Mouse (Mus musculus): Measurements from ENCODE around the gene Col15a1.

Col15a1 gene

GRCm38 (mm10) chr4:47207969-47208420 is at the start of gene Col15a1:
Col15a1 (plus strand) TSS chr4:47208161.
- DNase-seq, result no peak

GRCm38 (mm10) chr4:47161103-47161755 is 46.7 kb upstream of the Col15a1 start:
- no peak for DNase-seq

DNA sequence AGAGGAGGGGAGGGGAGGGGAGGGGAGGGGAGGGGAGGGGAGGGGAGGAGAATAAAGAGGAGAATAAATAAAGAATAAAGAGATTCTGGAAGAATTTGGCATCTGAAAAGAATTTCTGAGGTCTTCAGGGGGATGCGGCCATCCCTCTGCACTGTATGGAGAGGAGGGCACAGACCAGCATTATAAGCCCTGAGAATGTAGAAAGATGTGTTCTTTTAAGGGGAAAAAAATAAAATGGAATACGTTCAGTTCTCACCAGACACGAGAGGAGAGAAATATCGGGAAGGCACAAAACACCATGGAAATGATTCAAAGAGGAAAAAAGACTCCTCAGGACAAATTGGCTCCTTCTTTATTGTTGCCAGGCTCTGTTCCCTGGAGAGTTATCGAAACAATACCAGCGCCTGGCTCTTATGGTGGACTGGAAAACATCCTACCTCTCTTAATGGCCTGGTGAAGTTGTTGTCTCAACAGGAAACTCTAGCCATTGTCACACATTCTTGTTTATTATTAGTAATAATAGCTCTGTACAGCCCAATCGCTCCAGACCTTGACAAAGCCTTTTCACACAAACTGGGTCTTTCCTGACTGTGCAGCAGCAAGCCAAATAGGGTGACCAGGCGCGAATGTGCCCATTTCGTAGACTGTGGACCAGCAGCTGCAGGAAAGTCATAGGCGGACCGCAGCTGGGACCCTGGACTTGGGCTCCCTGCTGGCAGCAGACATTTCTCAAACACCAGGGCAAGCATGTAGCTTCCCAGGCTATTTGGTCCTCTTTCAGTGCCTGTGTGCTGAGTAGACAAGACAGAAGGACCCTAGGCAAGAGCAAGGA is 46.0 kb upstream of the Col15a1 start:
- DNase-seq, result no peak

GRCm38 (mm10) chr4:47172314-47172713 is 35.6 kb upstream of the Col15a1 start:
- DNase-seq, result no peak

- DNase-seq, result no peak
Observed at GRCm38 (mm10) chr4:47177101-47177500, 30.9 kb upstream of the Col15a1 start.

GRCm38 (mm10) chr4:47178261-47178961 is 29.6 kb upstream of the Col15a1 start:
- DNase-seq, result no peak

DNA sequence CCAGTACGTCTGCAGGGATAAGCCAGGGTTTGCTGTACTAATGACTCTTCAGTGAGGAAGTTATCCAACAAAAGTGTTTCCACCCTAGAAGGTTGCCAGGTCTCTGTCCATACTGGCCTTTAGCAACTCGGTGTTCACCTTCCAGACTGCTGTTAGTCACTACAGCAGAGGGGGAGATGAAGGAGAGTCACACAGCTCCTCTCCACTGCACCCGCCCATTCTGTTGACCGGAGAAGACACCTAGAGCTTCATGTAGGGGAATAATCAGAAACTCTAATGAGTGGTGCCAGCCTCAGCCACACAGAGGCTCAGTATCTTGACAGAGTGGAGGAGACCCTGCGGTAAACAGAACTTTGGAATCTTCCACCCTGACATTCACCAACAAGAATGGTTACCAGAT is 28.4 kb upstream of the Col15a1 start:
- no peak for DNase-seq

GRCm38 (mm10) chr4:47184058-47184661 is 23.8 kb upstream of the Col15a1 start:
- DNase-seq, result no peak

- no peak for DNase-seq
Observed at GRCm38 (mm10) chr4:47186514-47186913, 21.4 kb upstream of the Col15a1 start.

DNA sequence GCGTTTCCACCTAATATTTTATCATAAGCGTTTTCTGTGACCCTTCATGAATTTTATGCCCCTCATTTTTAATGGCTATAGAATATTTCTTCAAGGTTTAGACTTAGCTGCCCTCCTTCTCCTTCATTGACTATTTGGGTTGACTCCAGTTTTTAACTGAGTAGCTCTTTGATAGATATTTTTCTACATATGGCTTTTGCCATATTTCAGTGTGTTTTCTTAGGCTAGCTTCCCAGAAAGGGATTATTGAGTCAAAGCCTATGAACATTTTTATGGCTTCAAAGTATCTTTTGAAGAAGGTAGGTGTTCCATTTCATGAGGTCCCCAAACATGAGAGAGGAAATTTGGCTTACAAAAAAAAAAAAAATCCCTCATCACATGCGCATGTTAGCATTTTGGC is 11.8 kb upstream of the Col15a1 start:
- DNase-seq, result no peak

DNA sequence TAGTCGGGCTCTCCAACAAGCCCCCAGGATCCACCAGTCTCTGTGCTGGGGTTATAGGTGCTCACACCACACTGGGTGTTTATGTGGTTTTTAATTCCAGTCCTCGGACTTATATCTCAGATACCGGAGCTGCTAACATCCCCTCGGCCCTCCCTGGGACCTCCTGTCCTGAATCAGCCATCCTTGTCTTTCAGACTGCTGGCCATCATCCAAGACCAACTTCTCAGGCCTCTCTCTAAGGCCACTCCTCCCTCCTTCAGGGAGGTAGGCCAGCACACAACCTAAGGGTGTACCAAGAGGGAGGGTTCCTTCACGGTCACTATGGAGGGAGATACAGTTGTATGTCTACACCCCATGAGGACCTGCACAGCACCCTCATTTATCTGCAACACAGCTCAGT is 4.3 kb upstream of the Col15a1 start:
- no peak for DNase-seq

GRCm38 (mm10) chr4:47205846-47206245 is 2.1 kb upstream of the Col15a1 start:
- DNase-seq, result no peak

DNA sequence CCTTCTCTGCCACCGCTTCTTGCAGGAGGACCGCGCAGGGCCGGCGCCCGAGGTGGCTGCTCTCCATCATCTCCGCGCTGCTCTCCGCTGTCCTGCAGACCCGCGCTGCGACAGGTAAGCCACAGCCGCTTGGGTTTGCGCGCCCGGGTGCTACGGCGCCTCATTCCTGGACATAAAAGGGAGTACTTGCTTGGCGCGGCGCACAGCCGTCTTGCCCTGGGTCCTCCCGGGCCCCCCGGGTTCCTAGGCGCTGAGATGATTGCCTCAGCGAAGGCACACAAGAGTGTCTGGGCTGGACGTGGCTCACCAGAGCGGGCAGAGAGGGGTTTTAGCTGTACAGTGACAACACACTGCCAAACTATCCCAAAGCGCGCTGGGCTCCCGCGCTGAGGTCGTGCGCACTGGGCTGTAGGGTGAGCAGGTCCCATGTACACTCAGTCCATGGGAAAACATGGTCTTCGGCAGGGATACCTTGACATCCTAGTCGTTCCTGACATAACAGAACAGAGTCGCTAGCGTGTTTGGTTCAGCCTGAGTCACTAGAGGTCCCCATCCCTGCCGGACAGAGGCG is 545 bp downstream of the Col15a1 start:
- no peak for DNase-seq

- DNase-seq, result no peak
Observed at GRCm38 (mm10) chr4:47209466-47209865, 1.5 kb downstream of the Col15a1 start.

DNA sequence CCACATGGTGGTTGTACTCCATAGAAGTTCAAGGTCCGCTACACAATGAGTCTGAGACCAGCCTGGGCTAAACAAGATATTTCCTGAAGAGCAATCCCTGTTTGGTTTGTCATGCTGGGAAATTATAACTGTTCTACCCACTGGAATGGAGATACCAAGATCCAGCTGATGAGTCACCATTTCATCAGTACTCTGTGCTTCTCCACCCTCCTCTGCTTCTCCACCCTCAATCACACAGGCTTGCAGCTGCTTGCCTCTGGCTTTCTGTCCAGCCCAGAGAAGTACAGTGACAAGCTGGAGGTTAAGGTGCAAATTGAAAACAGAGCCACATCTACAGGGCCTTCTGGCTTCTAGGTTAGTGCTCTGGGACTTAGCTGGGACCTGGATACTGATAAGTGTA is 10.9 kb downstream of the Col15a1 start:
- DNase-seq, result no peak

DNA sequence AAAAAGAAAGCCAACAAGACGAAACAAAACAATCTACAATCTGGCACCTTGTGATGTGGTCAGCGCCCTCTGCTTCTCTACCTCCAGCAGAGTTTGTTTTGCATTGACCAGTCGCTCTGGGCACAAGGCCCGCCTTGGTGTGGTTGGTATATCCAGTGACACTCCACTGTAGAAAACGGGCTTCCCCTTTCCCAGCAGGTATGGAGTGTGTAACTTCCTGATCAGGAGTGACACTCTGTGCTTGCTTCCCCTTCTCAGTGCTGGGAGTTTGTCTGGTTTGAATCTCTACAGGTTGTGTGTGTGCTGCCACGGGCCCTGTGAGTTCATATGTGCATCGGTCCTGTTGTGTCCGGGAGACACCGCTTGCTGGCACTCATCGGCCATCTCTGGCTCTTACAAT is 11.4 kb downstream of the Col15a1 start:
- DNase-seq, result no peak

- no peak for DNase-seq
Observed at GRCm38 (mm10) chr4:47220544-47220943, 12.6 kb downstream of the Col15a1 start.

- DNase-seq, result no peak
Observed at GRCm38 (mm10) chr4:47222146-47222545, 14.2 kb downstream of the Col15a1 start.

GRCm38 (mm10) chr4:47225920-47226319 is 18.0 kb downstream of the Col15a1 start:
- DNase-seq, result no peak

GRCm38 (mm10) chr4:47227101-47227500 is 19.1 kb downstream of the Col15a1 start:
- no peak for DNase-seq

GRCm38 (mm10) chr4:47227756-47228155 is 19.8 kb downstream of the Col15a1 start:
- DNase-seq, result no peak

- DNase-seq, result no peak
Observed at GRCm38 (mm10) chr4:47228945-47229344, 21.0 kb downstream of the Col15a1 start.

GRCm38 (mm10) chr4:47230498-47230897 is 22.5 kb downstream of the Col15a1 start:
- DNase-seq, result no peak

All from cerebellum, adult 9-10 months (tissue).